Mouse (Mus musculus) myocyte (in vitro differentiated cells): ENCODE data around the gene Rnf224.

Source experiments
- MAX ChIP-seq: IDR thresholded peaks from one replicate; pipeline ENCODE4 v1.6.1; 2011; ENCODE audit warnings: low read depth, mild to moderate bottlenecking, control low read depth
- MYOG ChIP-seq, 3 experiments: IDR thresholded peaks; one replicate each; pipeline ENCODE4 v1.6.1; 2011; ENCODE audit warnings: control low read depth in 2 of 3, low read depth in 2 of 3, mild to moderate bottlenecking in 2 of 3; ENCODE audit not compliant: insufficient read length in 2 of 3, control insufficient read depth in 1 of 3, insufficient read depth in 1 of 3
- POLR2A ChIP-seq: IDR thresholded peaks from one replicate; pipeline ENCODE4 v1.6.1; 2011; ENCODE audit warnings: low read depth, mild to moderate bottlenecking, control low read depth, moderate library complexity; ENCODE audit not compliant: insufficient read length
- SRF ChIP-seq: IDR thresholded peaks from one replicate; pipeline ENCODE4 v1.6.1; 2011; ENCODE audit warnings: low read depth; ENCODE audit not compliant: control insufficient read depth, insufficient read length
- TCF12 ChIP-seq: IDR thresholded peaks from one replicate; pipeline ENCODE4 v1.6.1; 2011; ENCODE audit warnings: mild to moderate bottlenecking, control low read depth; ENCODE audit not compliant: poor library complexity, insufficient read depth, severe bottlenecking
- TCF3 ChIP-seq: IDR thresholded peaks from one replicate; pipeline ENCODE4 v1.6.1; 2011; ENCODE audit warnings: low read depth, control low read depth; ENCODE audit not compliant: insufficient read length

DNA sequence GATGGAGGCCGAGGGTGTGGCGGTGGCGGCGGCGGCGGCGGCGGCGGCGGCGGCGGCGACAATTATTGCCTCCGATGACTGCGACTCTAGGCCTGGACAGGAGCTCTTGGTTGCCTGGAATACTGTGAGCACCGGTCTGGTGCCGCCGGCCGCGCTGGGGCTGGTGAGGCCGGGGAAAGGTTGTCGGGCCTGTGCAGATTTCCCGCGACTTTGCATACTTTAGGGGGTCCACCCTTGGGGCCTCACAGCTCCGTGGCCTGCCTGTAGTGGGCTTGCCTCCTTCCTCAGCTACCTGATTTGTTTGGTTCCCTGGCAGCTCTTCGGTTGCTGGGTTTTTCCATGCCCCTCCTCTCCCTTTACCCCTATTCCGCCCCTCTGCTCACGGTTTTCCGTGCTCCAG, 35.9 kb upstream of the Rnf224 start:
- TF ChIP-seq SRF (no peak), MYOG (IDR thresholded peaks at IDR 0.05; ENCODE audit: control insufficient read depth in 1 of 3, insufficient read depth in 1 of 3, insufficient read length in 2 of 3, low read depth in 2 of 3) (no peak), TCF12 (no peak), POLR2A (no peak), MAX (no peak), TCF3 (no peak)
